Mouse (Mus musculus) kidney, postnatal 4 days (tissue): ENCODE data around the gene Cartpt.
"Not testable (repeated sequence)": the region's sequence is repeated elsewhere in the genome, so short reads cannot be mapped to it uniquely, and the experiment has no call there.

ENCODE experiments used
- DNase-seq, 2 experiments: peaks; one replicate each; pipeline ENCODE4 v3.0.0; 2021; ENCODE audit warnings: mixed read lengths in 2 of 2

Gene Cartpt

DNA sequence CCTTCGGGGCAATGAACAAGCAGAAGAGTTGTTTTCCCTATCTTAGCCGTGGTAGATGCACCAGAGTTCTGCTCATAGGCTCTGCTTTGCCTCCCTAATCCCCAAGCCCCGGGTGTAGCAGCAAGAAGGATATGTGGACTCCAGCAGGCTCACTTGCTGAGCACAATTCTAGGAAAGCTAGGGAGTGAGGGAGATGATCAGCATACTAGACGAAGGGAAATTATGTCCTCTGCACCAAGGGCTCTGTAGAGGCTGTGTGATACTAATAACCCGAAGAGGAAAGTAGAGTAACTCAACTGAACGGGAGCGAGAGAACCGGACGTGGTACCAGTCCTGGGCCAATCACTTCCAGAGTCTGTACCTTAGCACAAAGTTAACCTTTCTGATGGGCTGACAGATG, at the start of gene Cartpt:
Cartpt (minus strand) TSS at position 127 of the 400 bp plus-strand sequence.
- no peak for DNase-seq

DNA sequence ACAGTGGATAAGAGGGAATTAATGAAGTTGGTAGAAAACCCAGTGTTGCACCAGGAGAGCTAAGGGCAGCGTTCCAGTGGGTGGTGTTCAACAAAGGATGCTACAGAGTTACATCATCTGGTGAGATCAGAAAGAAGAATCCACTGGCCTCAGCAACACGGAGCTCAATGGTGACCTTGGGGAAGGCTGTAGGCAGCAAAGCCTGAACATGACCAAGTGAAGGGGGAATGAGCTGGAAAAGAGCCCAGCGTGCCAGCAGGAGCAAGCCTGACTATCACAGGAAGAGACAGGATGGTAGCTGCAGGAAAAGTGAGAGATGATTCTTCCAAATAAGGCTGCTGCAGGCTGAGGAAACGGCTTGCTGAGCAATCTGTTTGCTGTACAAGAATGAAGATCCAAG, 46.5 kb upstream of the Cartpt start:
- DNase-seq = no peak

GRCm38 (mm10) chr13:99943525-99943924, 42.6 kb upstream of the Cartpt start:
- DNase-seq = no peak

DNA sequence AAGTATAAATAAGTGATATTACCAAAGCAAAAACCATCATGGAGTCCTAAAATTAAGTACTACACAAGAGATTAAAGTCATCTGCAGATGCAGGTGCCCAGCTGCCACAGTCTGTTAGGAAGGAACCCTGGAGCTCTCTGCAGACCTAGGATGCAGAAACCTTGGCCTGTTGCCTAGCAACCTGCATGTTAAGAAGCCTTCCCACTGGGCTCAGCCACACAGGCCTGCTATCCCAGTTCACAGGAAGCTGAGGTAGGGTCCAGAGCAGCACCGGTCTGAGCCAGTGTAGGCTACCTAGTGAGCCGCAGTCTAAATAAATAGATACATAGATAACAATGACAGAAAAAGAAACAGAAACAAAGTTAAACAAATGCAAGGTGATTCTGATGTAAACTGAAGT, 39.7 kb upstream of the Cartpt start:
- DNase-seq = peak in 1 of 2 experiments; percentile 9

DNA sequence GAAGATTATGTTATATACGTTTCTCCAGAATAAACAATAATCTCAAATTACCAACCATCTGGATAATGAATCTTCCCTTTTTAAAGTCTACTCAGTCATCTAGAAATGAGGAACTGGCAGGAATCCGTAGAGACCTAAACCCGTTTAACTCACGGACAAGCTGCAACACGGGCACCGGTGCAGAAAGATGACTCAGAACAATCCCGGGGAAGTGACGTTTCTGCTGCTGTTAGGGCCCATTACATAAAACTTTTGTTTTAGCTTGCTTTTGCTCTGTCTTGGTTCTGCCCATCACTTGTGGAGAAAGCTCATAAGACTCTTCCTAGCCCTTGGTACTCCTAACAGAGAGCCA, 38.4 kb upstream of the Cartpt start:
- no peak for DNase-seq

DNA sequence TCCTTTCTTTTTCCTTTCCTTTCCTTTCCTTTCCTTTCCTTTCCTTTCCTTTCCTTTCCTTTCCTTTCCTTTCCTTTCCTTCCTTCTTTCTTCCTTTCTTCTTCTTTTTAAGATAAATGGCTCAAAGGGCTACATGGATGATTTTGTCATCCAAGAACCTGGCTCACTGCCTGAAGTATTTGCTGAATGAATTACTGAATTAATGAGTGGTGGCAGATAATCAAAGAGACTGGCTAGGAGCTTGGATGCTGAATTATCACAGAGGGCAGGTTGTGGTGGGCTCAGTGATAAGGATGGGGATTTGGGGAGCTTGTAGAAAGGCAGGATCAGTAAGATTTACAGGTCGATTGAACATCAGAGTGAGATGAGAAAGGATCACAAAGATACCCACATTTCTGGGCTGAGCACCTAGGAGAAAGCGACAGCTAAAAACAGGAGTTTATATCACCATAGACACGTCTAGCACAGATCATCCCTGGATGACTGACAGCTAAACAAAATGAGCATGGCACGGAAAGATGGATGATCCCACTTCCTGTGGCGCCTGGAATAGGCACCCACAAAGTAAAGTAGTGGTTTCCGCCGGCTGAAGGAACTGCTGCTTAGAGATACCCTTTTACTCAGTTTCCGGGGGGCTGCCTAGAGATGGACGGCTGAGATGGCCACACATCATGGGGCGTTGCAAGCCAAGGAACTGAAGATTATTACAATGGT, 37.9 kb upstream of the Cartpt start:
- no peak for DNase-seq

GRCm38 (mm10) chr13:99937741-99938140, 36.9 kb upstream of the Cartpt start:
- DNase-seq = no peak

DNA sequence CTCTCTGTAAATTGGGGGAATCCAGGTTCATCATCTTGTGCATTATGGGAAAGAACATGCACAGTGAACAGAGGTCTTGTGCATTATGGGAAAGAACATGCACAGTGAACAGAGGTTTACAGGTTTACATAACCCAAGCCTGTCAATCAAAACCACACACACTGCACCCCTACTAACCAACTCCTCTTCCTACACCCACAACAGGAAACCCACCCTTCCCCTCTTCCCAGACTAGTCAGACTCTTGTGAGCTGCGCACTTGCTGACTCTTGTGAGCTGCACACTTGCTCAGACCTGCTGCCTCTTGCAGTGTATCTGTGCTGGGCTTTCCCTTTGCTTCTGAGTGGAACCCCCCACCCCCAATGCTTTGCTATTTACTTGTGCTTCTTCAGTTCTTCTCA, 31.5 kb upstream of the Cartpt start:
- DNase-seq = no peak

DNA sequence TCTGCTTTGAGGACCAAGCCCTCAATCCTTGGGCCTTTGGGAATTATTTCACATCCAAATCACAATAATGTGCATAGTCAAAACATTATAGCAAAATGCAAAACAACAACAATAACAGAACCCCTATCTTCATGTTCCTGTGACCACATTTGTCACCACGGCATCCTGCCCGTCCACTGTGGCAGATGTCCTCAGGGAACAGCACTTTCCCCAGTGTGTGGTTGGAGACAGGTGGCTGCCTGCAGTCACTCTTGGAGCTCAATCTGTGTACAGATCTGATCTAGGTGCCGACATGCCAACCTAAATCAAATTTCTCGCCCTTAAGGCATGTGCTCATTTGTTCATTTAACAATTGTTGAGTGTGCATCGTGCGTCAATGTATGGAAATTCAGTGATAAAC, 30.6 kb upstream of the Cartpt start:
- DNase-seq = no peak

- DNase-seq = no peak
These were observed 25.4 kb upstream of the Cartpt start for GRCm38 (mm10) chr13:99926249-99926648.

- no peak for DNase-seq
These were observed 14.7 kb upstream of the Cartpt start for GRCm38 (mm10) chr13:99915632-99916031.

DNA sequence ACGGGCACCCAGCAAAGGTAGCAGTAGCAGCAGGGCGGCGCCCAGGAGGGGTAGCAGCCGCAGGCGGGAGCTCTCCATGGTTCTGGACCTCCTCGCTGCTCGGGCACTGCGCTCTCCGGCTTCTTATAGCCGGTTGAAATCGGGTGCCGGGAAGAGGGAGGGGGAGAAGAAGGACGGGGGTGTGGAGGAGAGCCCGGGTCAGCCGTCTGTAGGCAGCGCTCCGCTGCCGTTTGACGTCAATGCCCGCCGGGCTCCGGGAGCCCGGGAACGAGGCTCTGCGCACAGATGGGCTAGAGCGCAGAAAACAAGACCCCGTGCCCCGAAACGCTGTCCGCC, 366 bp downstream of the Cartpt start:
- DNase-seq = peak; percentile 90 to 92

- peak; percentile 6 to 10 for DNase-seq
These were observed 978 bp downstream of the Cartpt start for GRCm38 (mm10) chr13:99899670-99900556.

DNA sequence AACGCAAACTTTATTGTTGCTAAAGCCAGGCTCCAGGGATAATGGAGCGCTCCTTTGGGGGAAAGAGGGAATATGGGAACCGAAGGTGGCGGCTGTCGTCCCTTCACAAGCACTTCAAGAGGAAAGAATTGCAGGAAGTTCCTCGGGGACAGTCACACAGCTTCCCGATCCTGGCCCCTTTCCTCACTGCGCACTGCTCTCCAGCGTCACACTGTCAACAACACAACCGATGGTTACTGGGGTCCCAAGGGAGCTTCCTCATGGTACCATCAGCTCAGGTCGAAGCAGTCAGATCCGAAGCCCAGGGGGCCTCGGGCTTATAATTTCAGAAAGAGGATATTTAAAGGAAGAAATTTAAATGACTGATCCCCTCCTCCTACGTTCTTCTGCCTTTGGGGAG, 2.1 kb downstream of the Cartpt start:
- DNase-seq = no peak

DNA sequence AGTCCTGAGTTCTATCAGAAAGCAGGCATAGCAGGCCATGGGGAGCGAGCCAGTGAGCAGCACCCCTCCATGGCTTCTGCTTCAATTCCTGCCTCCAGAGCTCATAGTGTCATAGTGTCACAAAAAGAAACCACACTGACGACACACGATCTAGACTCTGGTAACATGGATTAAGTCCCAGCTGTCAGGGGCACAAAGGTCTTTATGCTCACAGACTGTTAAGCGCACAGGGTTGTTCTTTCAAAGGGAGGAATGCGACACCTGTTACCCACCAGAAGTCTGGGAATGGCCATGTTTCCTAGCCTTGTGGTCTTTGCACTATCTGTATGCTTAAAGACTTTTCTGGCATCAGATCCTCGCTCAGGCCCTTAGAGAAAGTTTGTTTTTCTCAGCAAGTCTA, 15.3 kb downstream of the Cartpt start:
- DNase-seq = no peak

GRCm38 (mm10) chr13:99881774-99882173, 19.1 kb downstream of the Cartpt start:
- DNase-seq = not testable (repeated sequence)

DNA sequence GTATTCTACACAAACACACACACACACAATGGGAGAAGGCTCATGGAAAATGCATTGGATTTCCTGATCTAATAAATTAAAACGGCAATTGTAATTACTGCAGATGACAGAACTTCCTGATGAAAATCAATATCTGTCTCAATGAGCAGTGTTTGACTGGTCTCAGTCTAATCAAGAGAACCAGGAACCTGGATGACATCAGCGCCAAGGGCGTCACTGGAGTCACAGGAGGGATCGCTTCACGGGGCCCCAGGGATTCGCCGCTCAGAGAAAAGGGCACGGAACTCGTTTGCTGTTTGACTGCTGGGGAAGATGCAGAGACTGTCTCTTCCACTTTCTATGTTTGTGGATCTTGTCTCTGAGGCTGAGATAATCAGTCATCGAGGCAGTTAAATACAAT, 21.2 kb downstream of the Cartpt start:
- DNase-seq = no peak

DNA sequence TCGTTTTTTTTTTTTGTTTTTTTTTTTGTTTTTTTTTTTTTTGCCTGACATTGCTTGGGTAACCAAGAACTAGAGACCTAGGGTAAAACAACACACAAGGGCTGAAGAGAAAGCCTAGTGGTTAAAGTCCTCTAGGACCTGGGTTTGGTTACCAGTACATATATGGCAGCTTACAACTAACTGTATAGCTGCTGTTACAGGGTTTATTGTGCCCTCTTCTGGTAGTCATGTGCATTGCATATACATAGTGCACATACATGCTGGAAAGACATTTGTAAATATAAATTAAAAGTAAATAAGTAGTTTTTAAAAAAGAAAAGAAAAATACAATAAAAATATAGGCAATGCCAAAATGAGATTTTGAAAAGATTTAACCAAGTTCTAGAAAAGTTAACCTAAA, 28.8 kb downstream of the Cartpt start:
- no peak for DNase-seq

GRCm38 (mm10) chr13:99868438-99868837, 32.5 kb downstream of the Cartpt start:
- no peak for DNase-seq

DNA sequence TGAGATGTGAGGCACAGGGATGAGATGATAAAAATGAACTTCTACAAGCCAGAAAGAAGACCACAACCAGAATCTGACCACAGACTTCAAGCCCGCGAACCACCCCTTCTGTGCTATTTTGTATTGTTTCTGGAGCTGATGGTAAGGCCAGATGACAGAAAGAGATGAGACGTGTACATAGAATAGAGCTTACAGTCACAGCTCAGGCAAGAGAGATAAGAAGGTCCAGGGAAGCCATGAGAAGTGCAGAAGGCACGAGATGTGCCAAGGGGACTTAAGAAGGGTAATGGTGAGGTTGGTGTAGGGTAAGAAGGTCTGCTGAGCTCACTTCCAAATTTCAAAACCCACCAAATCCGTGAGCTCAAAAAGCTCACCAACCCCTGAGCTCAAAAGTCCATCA, 36.6 kb downstream of the Cartpt start:
- no peak for DNase-seq

- DNase-seq = no peak
These were observed 40.2 kb downstream of the Cartpt start for GRCm38 (mm10) chr13:99860670-99861069.

DNA sequence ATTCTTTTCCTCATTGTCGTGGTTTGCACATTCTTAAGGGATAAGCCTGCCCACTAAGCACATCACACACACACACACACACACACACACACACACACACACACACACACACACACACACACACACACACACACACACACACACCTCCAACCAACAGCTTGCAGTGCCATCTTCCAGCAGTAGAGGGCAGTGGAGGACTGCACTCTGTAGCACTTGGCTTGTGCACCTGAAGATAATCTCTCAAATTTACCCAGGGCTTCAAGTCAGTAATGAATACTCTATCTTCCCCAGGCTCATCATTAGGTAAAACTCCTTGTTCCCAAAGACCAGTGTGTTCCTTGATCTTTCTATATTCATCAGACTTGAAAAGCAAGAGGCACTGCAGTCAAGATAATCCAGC, 41.8 kb downstream of the Cartpt start:
- peak; percentile 75 for DNase-seq

GRCm38 (mm10) chr13:99857879-99858278, 43.0 kb downstream of the Cartpt start:
- no peak for DNase-seq

DNA sequence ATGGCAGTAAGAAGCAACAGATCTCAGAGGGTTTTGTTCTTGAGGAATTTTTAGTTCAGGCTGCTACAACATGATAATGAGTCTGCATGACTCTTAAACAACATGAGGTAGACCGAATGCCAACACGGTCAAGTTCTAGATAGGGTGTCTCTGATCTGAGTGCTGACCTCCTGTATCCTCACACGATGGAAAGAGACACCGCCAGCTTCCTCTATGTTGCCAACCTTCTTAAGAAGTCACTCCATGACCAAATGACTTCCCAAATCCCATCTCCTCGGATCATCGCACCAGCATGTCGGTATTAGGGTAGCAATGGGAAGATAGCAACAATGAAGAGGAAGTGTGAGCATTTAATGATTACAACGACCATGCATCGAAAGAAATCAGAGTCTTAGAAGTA, 43.6 kb downstream of the Cartpt start:
- no peak for DNase-seq

DNA sequence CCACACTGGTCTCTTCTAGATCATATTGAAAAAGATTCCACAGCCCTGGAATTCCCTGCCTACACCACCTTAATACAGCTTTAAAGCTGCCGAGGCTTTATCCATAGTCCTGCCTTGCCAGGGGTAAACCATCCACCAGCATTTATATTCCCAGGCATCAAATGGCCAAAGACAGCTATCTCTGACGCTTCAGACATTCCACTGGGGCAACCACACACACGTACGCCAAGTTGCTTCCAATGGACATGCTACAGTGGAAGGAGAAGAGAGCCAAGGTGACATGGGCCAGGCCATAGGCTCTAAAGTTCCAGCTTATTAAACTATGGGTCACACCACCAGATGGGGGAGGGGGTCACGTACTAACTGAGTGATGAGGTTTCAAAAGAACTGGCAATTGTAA, 45.7 kb downstream of the Cartpt start:
- DNase-seq = no peak
